Mouse (Mus musculus) embryo, embryonic 10 days (tissue): ENCODE results near the gene Ehd3.
"Not testable (repeated sequence)": the region's sequence is repeated elsewhere in the genome, so short reads cannot be mapped to it uniquely, and the experiment has no call there.

Experiments
- DNase-seq: peaks from one replicate; pipeline ENCODE4 v3.0.0-alpha.2; 2015; ENCODE audit warnings: low spot score

Gene Ehd3

GRCm38 (mm10) chr17:73826106-73826505 is 22.2 kb downstream of the Ehd3 start:
- no peak for DNase-seq

DNA sequence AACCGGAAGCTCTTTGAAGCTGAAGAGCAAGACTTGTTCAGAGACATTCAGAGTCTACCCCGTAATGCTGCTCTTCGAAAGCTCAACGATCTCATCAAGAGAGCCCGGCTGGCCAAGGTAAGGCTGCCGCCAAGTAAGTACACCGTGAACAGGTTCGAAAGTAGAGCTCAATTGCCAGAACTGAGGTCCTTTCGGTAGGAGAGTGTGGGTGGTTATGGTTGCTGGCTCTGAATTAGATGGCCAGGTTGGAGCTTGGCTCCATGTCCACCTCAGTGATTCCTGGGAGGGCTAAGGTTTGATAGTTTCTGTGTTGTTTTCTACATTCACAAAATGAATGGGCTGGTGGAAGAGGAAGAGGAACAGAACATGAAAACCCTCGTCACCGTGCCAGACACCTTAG is 23.5 kb downstream of the Ehd3 start:
- DNase-seq = no peak

GRCm38 (mm10) chr17:73830511-73830910 is 26.6 kb downstream of the Ehd3 start:
- no peak for DNase-seq

DNA sequence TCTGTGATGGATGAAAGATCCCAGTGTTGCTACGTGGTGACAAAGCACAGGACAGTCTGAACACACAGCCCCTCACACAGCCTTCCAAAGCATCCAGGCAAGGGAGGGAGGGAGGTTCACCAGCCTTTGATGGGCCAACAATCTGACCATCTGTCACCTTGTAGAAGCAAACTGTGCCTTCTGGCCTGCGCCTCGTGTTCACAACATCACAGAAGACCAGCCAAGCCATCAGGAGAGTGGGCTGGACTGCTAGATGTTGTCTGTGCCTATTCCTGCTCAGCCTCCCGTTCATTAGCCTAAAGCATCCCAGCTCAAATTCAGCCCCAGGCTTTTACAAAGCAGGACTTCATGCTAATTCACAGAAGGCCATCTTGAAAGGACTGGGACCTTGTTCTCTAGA is 27.5 kb downstream of the Ehd3 start:
- DNase-seq = no peak

GRCm38 (mm10) chr17:73832901-73833300 is 29.0 kb downstream of the Ehd3 start:
- no peak for DNase-seq

DNA sequence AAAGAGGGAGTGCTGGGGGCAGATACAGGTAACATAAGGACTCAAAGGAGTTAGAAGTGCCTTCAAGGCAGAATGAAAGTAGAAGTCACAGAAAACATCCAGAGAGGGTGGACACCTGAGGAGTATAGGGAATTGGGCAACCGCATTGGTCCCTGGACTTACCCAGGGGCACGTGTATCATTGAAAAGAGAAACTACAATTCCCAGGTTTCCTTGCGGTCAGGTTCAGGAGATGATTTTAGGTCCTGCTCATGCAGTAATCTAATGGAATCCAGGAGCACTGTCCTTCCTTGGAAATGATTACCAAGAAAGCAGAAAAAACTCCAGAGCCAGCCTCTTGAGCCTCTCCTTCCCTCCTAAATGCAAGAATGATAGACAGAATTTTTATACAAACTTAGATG is 29.5 kb downstream of the Ehd3 start:
- DNase-seq = no peak

- no peak for DNase-seq
Observed at GRCm38 (mm10) chr17:73836601-73837000, 32.7 kb downstream of the Ehd3 start.

- no peak for DNase-seq
Observed at GRCm38 (mm10) chr17:73837244-73837643, 33.3 kb downstream of the Ehd3 start.

DNA sequence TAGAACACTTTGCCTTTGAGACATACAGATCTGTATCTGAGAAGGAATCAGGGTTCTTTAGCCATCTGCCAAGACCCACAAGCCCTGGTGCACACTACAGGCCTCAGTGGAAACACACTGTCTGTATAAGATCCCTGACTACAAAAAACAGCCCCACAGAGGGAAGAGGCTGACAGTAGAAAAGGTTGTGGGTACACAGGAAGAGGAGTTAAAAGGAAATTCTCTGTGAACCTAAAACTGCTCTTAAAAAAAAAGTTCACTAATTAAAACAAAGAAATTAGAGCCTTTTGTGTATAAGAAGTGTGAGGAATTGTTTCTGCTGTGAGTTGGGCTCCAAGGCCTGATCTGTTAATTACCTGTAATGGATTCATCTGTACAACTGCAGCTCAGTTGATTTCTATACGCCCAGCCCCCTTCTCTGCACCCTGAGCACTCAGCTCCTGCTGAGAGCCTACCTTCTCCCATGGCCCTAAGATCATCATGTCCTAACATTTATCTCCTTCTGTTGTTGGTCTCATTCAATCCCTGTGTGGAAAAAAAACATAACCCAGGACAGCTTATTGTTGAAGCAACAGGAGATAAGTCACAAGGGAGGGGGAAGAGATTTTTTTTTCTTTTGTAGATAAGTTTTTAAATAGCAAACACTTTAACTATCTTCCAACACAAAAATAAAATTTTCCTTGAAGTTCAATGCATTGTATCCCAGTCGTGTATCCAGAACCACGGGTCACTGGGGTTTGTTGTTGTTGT is 35.3 kb downstream of the Ehd3 start:
- no peak for DNase-seq

GRCm38 (mm10) chr17:73839876-73840275 is 35.9 kb downstream of the Ehd3 start:
- not testable (repeated sequence) for DNase-seq

DNA sequence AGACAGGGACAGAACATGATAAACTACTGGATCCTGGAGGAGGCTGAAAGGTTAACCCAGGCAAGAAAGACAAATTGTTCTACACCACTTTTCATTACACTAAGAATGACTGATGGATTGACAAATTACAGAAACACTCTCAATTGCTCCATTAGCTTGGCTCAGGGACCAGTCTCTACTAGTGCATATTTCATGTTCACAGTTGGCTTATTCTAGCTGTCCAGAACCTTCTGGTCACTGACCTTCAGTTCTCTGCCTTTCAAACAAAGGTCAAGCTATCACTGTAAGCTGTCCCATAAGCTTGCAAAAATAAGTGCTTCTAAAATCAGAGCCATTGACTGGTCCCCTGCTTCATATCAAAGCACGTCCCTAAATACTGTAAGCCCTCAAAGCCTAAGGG is 39.0 kb downstream of the Ehd3 start:
- DNase-seq = no peak

DNA sequence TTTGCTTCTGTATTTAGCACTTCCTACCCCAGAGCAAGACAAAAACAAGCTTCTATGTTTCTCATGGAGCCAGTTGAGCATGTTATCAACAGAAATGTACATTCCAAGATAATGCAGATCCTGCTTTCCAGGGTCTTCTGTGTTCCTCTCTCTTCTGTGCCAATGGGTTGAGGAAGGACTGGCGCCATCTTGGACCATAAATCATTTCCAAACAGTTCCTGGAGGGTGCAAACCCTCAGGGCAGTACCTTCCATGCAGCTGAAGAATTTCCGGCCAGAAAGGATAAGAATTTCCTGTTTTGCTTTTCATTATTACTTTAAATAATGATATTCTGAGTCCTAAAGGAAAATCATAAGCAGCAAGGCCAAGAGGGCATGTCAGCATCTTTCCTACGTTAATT is 41.7 kb downstream of the Ehd3 start:
- no peak for DNase-seq

DNA sequence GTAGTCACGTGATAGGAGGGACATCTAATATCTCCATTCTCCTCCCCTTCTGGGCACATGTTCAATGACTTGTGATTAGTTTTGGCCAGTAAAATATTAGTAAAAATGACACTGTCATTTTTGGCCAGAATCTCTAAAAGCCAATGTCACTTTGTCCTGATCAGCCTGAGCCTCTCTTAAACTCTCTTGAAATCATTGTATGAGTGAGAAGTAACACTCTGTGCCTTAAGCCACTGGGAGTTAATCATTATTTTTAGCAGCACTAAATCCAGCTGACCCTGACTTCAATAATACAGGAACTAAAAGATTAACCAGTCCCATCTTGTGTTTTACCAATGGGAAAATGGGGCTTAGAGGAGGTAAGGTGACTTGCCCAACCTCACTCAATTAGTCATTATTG is 43.5 kb downstream of the Ehd3 start:
- DNase-seq = no peak

GRCm38 (mm10) chr17:73853041-73853440 is 49.1 kb downstream of the Ehd3 start:
- no peak for DNase-seq

DNA sequence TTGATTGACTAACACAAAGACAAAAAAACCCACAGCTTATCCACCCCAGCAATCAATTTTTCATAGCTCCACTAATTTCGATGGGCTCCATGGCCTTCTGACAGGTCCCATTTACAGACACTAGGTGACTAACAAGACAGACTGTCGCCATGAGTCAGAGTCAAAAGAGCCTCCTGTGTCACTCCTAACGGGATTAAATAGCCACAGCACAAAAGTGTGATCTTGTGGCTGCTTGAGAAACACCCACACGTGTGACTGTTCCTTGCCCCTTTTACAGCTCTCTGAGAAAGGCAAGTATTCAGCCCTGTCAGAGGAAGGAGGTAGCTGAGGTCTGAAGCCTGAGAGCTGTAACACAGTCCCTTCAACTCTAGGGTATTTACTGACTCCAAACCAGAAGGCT is 49.8 kb downstream of the Ehd3 start:
- DNase-seq = no peak

- no peak for DNase-seq
Observed at GRCm38 (mm10) chr17:73869008-73869685, 65.2 kb downstream of the Ehd3 start.

GRCm38 (mm10) chr17:73870956-73871605 is 67.1 kb downstream of the Ehd3 start:
- DNase-seq = no peak

GRCm38 (mm10) chr17:73875268-73875667 is 71.3 kb downstream of the Ehd3 start:
- no peak for DNase-seq

- no peak for DNase-seq
Observed at GRCm38 (mm10) chr17:73875674-73876073, 71.7 kb downstream of the Ehd3 start.

- DNase-seq = no peak
Observed at GRCm38 (mm10) chr17:73879262-73879916, 75.5 kb downstream of the Ehd3 start.

DNA sequence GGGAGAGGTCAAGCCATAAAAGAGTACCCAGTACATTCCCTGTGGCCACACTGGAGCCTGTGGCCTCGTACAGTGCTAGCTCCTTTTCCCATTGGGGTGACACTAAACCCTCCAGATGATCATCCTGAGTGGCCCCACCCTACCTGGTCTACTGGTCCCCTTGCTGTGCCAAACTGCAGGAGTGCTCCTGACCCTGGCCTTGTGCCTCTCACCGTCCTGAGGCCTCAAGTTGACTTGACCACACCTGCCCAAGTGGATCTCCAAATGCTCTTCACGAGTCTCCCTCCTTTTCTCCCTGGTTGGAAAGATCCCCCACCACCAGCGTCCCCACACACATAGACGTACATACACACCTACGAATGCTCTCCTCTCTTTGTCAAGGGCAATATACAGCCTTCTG is 76.4 kb downstream of the Ehd3 start:
- DNase-seq = no peak

- no peak for DNase-seq
Observed at GRCm38 (mm10) chr17:73881295-73881694, 77.4 kb downstream of the Ehd3 start.
